Mouse (Mus musculus) liver, embryonic 14.5 days (tissue): ENCODE data around the gene Pacrg.

Source experiments
- CTCF ChIP-seq: IDR thresholded peaks from 2 replicates; pipeline ENCODE4 v1.5.1; 2016; ENCODE audit warnings: antibody characterized with exemption, low read depth, control low read depth
- EP300 ChIP-seq: IDR thresholded peaks from 2 replicates; pipeline ENCODE4 v1.6.1; 2016; ENCODE audit warnings: antibody characterized with exemption, low read depth

GRCm38 (mm10) chr17:10448417-10448816 lies 391.7 kb downstream of the Pacrg start:
- TF ChIP-seq CTCF (no peak), EP300 (no peak)
